Mouse (Mus musculus): ENCODE measurements around the gene Apoa1.

DNA sequence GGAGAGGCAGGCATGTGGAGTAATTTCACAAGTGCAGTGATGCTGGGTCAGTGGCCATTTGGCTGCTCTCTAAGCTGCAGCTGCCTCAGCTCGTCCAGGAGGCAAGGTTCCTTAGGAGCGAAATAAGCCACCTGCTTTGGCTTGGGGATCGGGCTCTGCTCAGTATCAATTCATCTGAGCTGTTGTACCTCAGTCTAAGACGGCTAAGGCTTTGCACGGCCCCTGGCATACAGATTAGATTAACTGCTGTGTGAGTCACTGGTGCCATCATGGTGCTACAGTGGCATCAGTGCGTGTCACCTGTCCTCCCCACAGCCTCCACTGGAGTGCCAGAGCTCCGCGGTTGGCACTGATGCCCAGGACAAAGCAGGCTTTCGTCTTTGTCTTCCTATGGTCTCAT lies 49.8 kb upstream of the Apoa1 start:
- TF ChIP-seq TCF12 (IDR thresholded peaks at IDR 0.05; ENCODE audit: low read depth, low read length), result no peak
- no peak for TF ChIP-seq E2F4 (IDR thresholded peaks at IDR 0.05; ENCODE audit: borderline replicate concordance, low read depth, low read length)
- no peak for TF ChIP-seq MXI1 (IDR thresholded peaks at IDR 0.05; ENCODE audit: low read depth, low read length)
- TF ChIP-seq MAFK (IDR thresholded peaks at IDR 0.05; ENCODE audit: borderline replicate concordance, low read depth, low read length), result no peak
- no peak for TF ChIP-seq CTCF (IDR thresholded peaks at IDR 0.05 in 2 of 3, conservative IDR thresholded peaks at IDR 0.05 in 1 of 3; ENCODE audit: control insufficient read depth in 1 of 3, insufficient read depth in 1 of 3, low read depth in 2 of 3, low read length in 3 of 3, poor library complexity in 1 of 3, severe bottlenecking in 1 of 3)
- TF ChIP-seq POLR2A (IDR thresholded peaks at IDR 0.05; ENCODE audit: control insufficient read depth in 1 of 2, insufficient read depth in 1 of 2, low read depth in 1 of 2, low read length in 2 of 2, poor library complexity in 1 of 2), result no peak
- TF ChIP-seq UBTF (IDR thresholded peaks at IDR 0.05; ENCODE audit: borderline replicate concordance, insufficient read depth, low read depth, low read length), result no peak
- TF ChIP-seq SMC3 (IDR thresholded peaks at IDR 0.05; ENCODE audit: low read depth, low read length), result no peak
- TF ChIP-seq USF1 (IDR thresholded peaks at IDR 0.05; ENCODE audit: low read depth, low read length), result no peak
- no peak for TF ChIP-seq KAT2A (conservative IDR thresholded peaks at IDR 0.05; ENCODE audit: low read depth, low read length)
